Mouse (Mus musculus) limb, embryonic 14.5 days (tissue): ENCODE measurements around the gene Olfr1497. TPM values are rescaled to one million over a fixed set of nuclear protein-coding genes. Genes with fewer than 3 reads are reported as not detected.

ENCODE experiments used
- ATAC-seq: fragments of 200-750 bp; cut with Nextera tagmentation; 2 replicates; pipeline ENCODE4 v1.8.0; 2017; ENCODE audit warnings: low read depth, moderate number of reproducible peaks, moderate TSS enrichment; ENCODE audit not compliant: low FRiP score
- DNase-seq: peaks from one replicate; pipeline ENCODE4 v3.0.0-alpha.2; 2015; ENCODE audit warnings: low spot score
- H3K27ac ChIP-seq: fragments of 300-500 bp; sonication (generic); replicated peaks from 2 replicates; pipeline ENCODE4 v1.5.1; 2014; ENCODE audit warnings: low read depth, mild to moderate bottlenecking, low read length, moderate library complexity, mixed read lengths
- H3K27me3 ChIP-seq: fragments of 300-500 bp; sonication (generic); 2 replicates; pipeline ENCODE4 v1.6.1; 2014; ENCODE audit warnings: low read length, mixed read lengths; ENCODE audit not compliant: control insufficient read depth, insufficient read depth
- H3K36me3 ChIP-seq: fragments of 300-500 bp; sonication (generic); 2 replicates; pipeline ENCODE4 v1.6.1; 2014; ENCODE audit warnings: mild to moderate bottlenecking, low read length, moderate library complexity, mixed read lengths; ENCODE audit not compliant: control insufficient read depth, insufficient read depth
- H3K4me1 ChIP-seq: fragments of 300-500 bp; sonication (generic); 2 replicates; pipeline ENCODE4 v1.6.1; 2014; ENCODE audit warnings: antibody characterized with exemption, low read length, mixed read lengths; ENCODE audit not compliant: control insufficient read depth, insufficient read depth
- H3K4me2 ChIP-seq: fragments of 300-500 bp; sonication (generic); replicated peaks from 2 replicates; pipeline ENCODE4 v1.6.1; 2014; ENCODE audit warnings: low read depth, mild to moderate bottlenecking, low read length, moderate library complexity; ENCODE audit not compliant: severe bottlenecking
- H3K4me3 ChIP-seq: fragments of 300-500 bp; sonication (generic); replicated peaks from 2 replicates; pipeline ENCODE4 v1.5.1; 2014; ENCODE audit warnings: low read length
- H3K9ac ChIP-seq: fragments of 300-500 bp; sonication (generic); 2 replicates; pipeline ENCODE4 v1.6.1; 2014; ENCODE audit warnings: mild to moderate bottlenecking, low read depth, low read length, moderate library complexity; ENCODE audit not compliant: severe bottlenecking
- H3K9me3 ChIP-seq: fragments of 300-500 bp; sonication (generic); 2 replicates; pipeline ENCODE4 v1.6.1; 2016; ENCODE audit warnings: low read length; ENCODE audit not compliant: control insufficient read depth
- POLR2A ChIP-seq: fragments of 200-500 bp; IDR thresholded peaks from 2 replicates; pipeline ENCODE4 v1.8.0; 2012; ENCODE audit warnings: inconsistent platforms, mild to moderate bottlenecking, moderate library complexity, borderline replicate concordance; ENCODE audit not compliant: insufficient read depth, insufficient read length; ENCODE audit errors: extremely low read depth
- WGBS: fragments of 180-500 bp; shearing (Covaris S2); extraction: QIAGEN DNeasy Blood & Tissue Kit; methylation state at CpG from one replicate; pipeline ENCODE4 v1.1.7; 2014; 5-methylcytosine and 5-hydroxymethylcytosine counted together
- polyA plus RNA-seq, 2 experiments: library from polyadenylated mRNA; depleted of rRNA in 1 of 2; stranded (reverse) in 1 of 2; unstranded in 1 of 2; fragments of >200 nt; fragmentation: Nextera tagmentation in 1 of 2; extraction: Ambion mirVana in 1 of 2; gene quantifications; 2 replicates each; pipeline versions ENCODE4 v1.2.1 to v1.2.3; 2012 to 2014

Gene Olfr1497
- polyA plus RNA-seq, 2 experiments = not detected

DNA sequence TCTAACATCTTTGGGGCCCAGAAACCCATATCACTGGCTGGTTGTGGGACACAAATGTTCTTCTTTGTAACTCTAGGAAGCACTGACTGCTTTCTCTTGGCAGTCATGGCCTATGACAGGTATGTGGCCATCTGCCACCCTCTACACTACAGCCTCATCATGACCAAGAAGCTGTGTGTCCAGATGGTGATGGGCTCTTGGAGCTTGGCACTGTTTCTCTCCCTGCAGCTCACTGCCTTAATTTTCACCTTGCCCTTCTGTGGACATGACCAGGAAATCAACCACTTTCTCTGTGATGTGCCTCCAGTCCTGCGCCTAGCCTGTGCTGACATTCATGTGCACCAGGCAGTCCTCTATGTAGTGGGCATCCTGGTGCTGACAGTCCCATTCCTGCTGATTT lies 48.6 kb downstream of the Olfr1497 start:
- no peak for DNase-seq
- no peaks in the 10 kb centered on the region for H3K9me3 ChIP-seq
- TF ChIP-seq POLR2A = no peak
- H3K4me1 ChIP-seq = no peaks in the 10 kb centered on the region
- ATAC-seq = no peak
- no peak overlapping the region for H3K4me2 ChIP-seq
- H3K9ac ChIP-seq = no peak overlapping the region
- H3K27ac ChIP-seq = no peak overlapping the region
- 88% methylated on average over 1 of the region's 1 CpGs for WGBS
- H3K27me3 ChIP-seq = no peaks in the 10 kb centered on the region
- H3K4me3 ChIP-seq = no peak overlapping the region
- no peaks in the 10 kb centered on the region for H3K36me3 ChIP-seq

Other genes starting within 250 kb of the Olfr1497 start
- gene Olfr1484, start 214.7 kb downstream of the Olfr1497 start, polyA plus RNA-seq (2012; rRNA removed) = not detected in 2 replicates
- not detected in 2 replicates for gene Olfr1484, start 214.7 kb downstream of the Olfr1497 start, polyA plus RNA-seq (2014; fragmentation: Nextera tagmentation; extraction: Ambion mirVana)
- not detected in 2 replicates for gene Olfr1487, start 180.8 kb downstream of the Olfr1497 start, polyA plus RNA-seq (2012; rRNA removed)
- not detected in 2 replicates for gene Olfr1487, start 180.8 kb downstream of the Olfr1497 start, polyA plus RNA-seq (2014; fragmentation: Nextera tagmentation; extraction: Ambion mirVana)
- gene Olfr1489, start 166.6 kb downstream of the Olfr1497 start, polyA plus RNA-seq (2012; rRNA removed) = not detected in 2 replicates
- not detected in 2 replicates for gene Olfr1489, start 166.6 kb downstream of the Olfr1497 start, polyA plus RNA-seq (2014; fragmentation: Nextera tagmentation; extraction: Ambion mirVana)
- gene Olfr1490, start 147.1 kb downstream of the Olfr1497 start, polyA plus RNA-seq (2012; rRNA removed) = not detected in 2 replicates
- gene Olfr1490, start 147.1 kb downstream of the Olfr1497 start, polyA plus RNA-seq (2014; fragmentation: Nextera tagmentation; extraction: Ambion mirVana) = not detected in 2 replicates
- not detected in 2 replicates for gene Olfr1491, start 100.9 kb downstream of the Olfr1497 start, polyA plus RNA-seq (2012; rRNA removed)
- not detected in 2 replicates for gene Olfr1491, start 100.9 kb downstream of the Olfr1497 start, polyA plus RNA-seq (2014; fragmentation: Nextera tagmentation; extraction: Ambion mirVana)
- gene Olfr1493-ps1, start 74.9 kb downstream of the Olfr1497 start, polyA plus RNA-seq (2012; rRNA removed) = not detected in 2 replicates
- gene Olfr1493-ps1, start 74.9 kb downstream of the Olfr1497 start, polyA plus RNA-seq (2014; fragmentation: Nextera tagmentation; extraction: Ambion mirVana) = not detected in 2 replicates
- not detected in 2 replicates for gene Olfr1494, start 58.5 kb downstream of the Olfr1497 start, polyA plus RNA-seq (2012; rRNA removed)
- not detected in 2 replicates for gene Olfr1494, start 58.5 kb downstream of the Olfr1497 start, polyA plus RNA-seq (2014; fragmentation: Nextera tagmentation; extraction: Ambion mirVana)
- not detected in 2 replicates for gene Olfr1495, start 33.6 kb downstream of the Olfr1497 start, polyA plus RNA-seq (2012; rRNA removed)
- gene Olfr1495, start 33.6 kb downstream of the Olfr1497 start, polyA plus RNA-seq (2014; fragmentation: Nextera tagmentation; extraction: Ambion mirVana) = not detected in 2 replicates
- gene Olfr1496, start 20.3 kb downstream of the Olfr1497 start, polyA plus RNA-seq (2012; rRNA removed) = not detected in 2 replicates
- gene Olfr1496, start 20.3 kb downstream of the Olfr1497 start, polyA plus RNA-seq (2014; fragmentation: Nextera tagmentation; extraction: Ambion mirVana) = not detected in 2 replicates
- gene Olfr1499, start 21.2 kb upstream of the Olfr1497 start, polyA plus RNA-seq (2012; rRNA removed) = not detected in 2 replicates
- not detected in 2 replicates for gene Olfr1499, start 21.2 kb upstream of the Olfr1497 start, polyA plus RNA-seq (2014; fragmentation: Nextera tagmentation; extraction: Ambion mirVana)
- not detected in 2 replicates for gene Olfr1500, start 32.3 kb upstream of the Olfr1497 start, polyA plus RNA-seq (2012; rRNA removed)
- not detected in 2 replicates for gene Olfr1500, start 32.3 kb upstream of the Olfr1497 start, polyA plus RNA-seq (2014; fragmentation: Nextera tagmentation; extraction: Ambion mirVana)
- gene Olfr1501, start 52.5 kb upstream of the Olfr1497 start, polyA plus RNA-seq (2012; rRNA removed) = not detected in 2 replicates
- gene Olfr1501, start 52.5 kb upstream of the Olfr1497 start, polyA plus RNA-seq (2014; fragmentation: Nextera tagmentation; extraction: Ambion mirVana) = not detected in 2 replicates
- not detected in 2 replicates for gene Olfr1502, start 63.6 kb upstream of the Olfr1497 start, polyA plus RNA-seq (2012; rRNA removed)
- gene Olfr1502, start 63.6 kb upstream of the Olfr1497 start, polyA plus RNA-seq (2014; fragmentation: Nextera tagmentation; extraction: Ambion mirVana) = not detected in 2 replicates
- not detected in 2 replicates for gene Olfr1504, start 99.7 kb upstream of the Olfr1497 start, polyA plus RNA-seq (2012; rRNA removed)
- gene Olfr1504, start 99.7 kb upstream of the Olfr1497 start, polyA plus RNA-seq (2014; fragmentation: Nextera tagmentation; extraction: Ambion mirVana) = not detected in 2 replicates
- not detected in 2 replicates for gene Olfr1505, start 115.3 kb upstream of the Olfr1497 start, polyA plus RNA-seq (2012; rRNA removed)
- not detected in 2 replicates for gene Olfr1505, start 115.3 kb upstream of the Olfr1497 start, polyA plus RNA-seq (2014; fragmentation: Nextera tagmentation; extraction: Ambion mirVana)